Mouse (Mus musculus) cerebellum, adult 9-11 months (tissue): ENCODE data around the gene Sdc4.
A peak's percentile ranks its signal among the peaks of the same experiment; 100 is the strongest.

ENCODE experiments used
- DNase-seq: peaks from one replicate; pipeline ENCODE4 v3.0.0; 2022

Sdc4 gene

GRCm38 (mm10) chr2:164396076-164396475, 47.6 kb downstream of the Sdc4 start:
- DNase-seq = no peak

GRCm38 (mm10) chr2:164393126-164393525, 50.6 kb downstream of the Sdc4 start:
- no peak for DNase-seq

- peak; percentile 80 for DNase-seq
These were observed 54.2 kb downstream of the Sdc4 start for GRCm38 (mm10) chr2:164389499-164389898.

- peak; percentile 19 for DNase-seq
These were observed 54.7 kb downstream of the Sdc4 start, which contains the start of gene Slpi for GRCm38 (mm10) chr2:164389020-164389419. TSS of gene Slpi (minus strand) at chr2:164389095.

GRCm38 (mm10) chr2:164386953-164387352, 56.7 kb downstream of the Sdc4 start:
- DNase-seq = peak; percentile 23

- DNase-seq = no peak
These were observed 57.5 kb downstream of the Sdc4 start for GRCm38 (mm10) chr2:164385927-164386763.

- no peak for DNase-seq
These were observed 59.9 kb downstream of the Sdc4 start for GRCm38 (mm10) chr2:164383656-164384399.

GRCm38 (mm10) chr2:164382971-164383370, 60.7 kb downstream of the Sdc4 start:
- no peak for DNase-seq

- DNase-seq = no peak
These were observed 62.0 kb downstream of the Sdc4 start for GRCm38 (mm10) chr2:164381726-164382125.

GRCm38 (mm10) chr2:164377478-164378426, 65.9 kb downstream of the Sdc4 start:
- DNase-seq = no peak
